Mouse (Mus musculus): Measurements from ENCODE around the gene Garem2. TPM values are rescaled to one million over a fixed set of nuclear protein-coding genes. Genes with fewer than 3 reads are reported as not detected.

Garem2 gene
- polyA plus RNA-seq, 1 experiment from 2014 or later, result 10.4 TPM

- Histone ChIP-seq H3K4me2 (no peak overlapping the region), H3K9me3 (no peaks in the 10 kb centered on the region), H3K4me3 (no peak overlapping the region), H3K27ac (no peak overlapping the region), H3K36me3 (replicated peaks) (peaks cover 63% of the 10 kb centered on the region), H3K27me3 (replicated peaks) (no peaks in the 10 kb centered on the region), H3K9ac (no peak overlapping the region), H3K4me1 (no peaks in the 10 kb centered on the region)
- 97% methylated on average over 2 of the region's 2 CpGs for WGBS
- no peak for ATAC-seq (replicated peaks)
These were observed 27.2 kb downstream of the Garem2 start for GRCm38 (mm10) chr5:30132173-30132572.

- no peak overlapping the region for H3K4me2 ChIP-seq
- H3K4me1 ChIP-seq, result no peaks in the 10 kb centered on the region
- WGBS, result 92% methylated on average over 11 of the region's 11 CpGs
- no peak for ATAC-seq (replicated peaks)
- H3K27ac ChIP-seq, result no peak overlapping the region
- H3K27me3 ChIP-seq (replicated peaks), result no peaks in the 10 kb centered on the region
- H3K36me3 ChIP-seq (replicated peaks), result peaks cover 53% of the 10 kb centered on the region
- no peaks in the 10 kb centered on the region for H3K9me3 ChIP-seq
- H3K9ac ChIP-seq, result no peak overlapping the region
- H3K4me3 ChIP-seq, result no peak overlapping the region
These were observed 30.8 kb downstream of the Garem2 start for GRCm38 (mm10) chr5:30135711-30136231.

- Histone ChIP-seq H3K9ac (no peak overlapping the region), H3K27me3 (replicated peaks) (no peaks in the 10 kb centered on the region), H3K36me3 (replicated peaks) (peaks cover 48% of the 10 kb centered on the region), H3K4me3 (no peak overlapping the region), H3K4me1 (no peaks in the 10 kb centered on the region), H3K27ac (no peak overlapping the region), H3K4me2 (no peak overlapping the region), H3K9me3 (no peaks in the 10 kb centered on the region)
- WGBS, result 94% methylated on average over 9 of the region's 9 CpGs
- no peak for ATAC-seq (replicated peaks)
These were observed 32.3 kb downstream of the Garem2 start for GRCm38 (mm10) chr5:30137271-30137670.

GRCm38 (mm10) chr5:30138193-30138592 is 33.2 kb downstream of the Garem2 start:
- H3K27ac ChIP-seq, result no peak overlapping the region
- no peaks in the 10 kb centered on the region for H3K4me1 ChIP-seq
- no peak for ATAC-seq (replicated peaks)
- no peak overlapping the region for H3K9ac ChIP-seq
- H3K27me3 ChIP-seq (replicated peaks), result no peaks in the 10 kb centered on the region
- 93% methylated on average over 4 of the region's 4 CpGs for WGBS
- no peak overlapping the region for H3K4me3 ChIP-seq
- no peak overlapping the region for H3K4me2 ChIP-seq
- H3K9me3 ChIP-seq, result no peaks in the 10 kb centered on the region
- peaks cover 52% of the 10 kb centered on the region for H3K36me3 ChIP-seq (replicated peaks)

GRCm38 (mm10) chr5:30146526-30146925 is 41.6 kb downstream of the Garem2 start:
- whole genome bisulfite sequencing, result 92% methylated on average over 6 of the region's 6 CpGs
- ATAC-seq (replicated peaks), result no peak
- H3K4me1 ChIP-seq, result no peaks in the 10 kb centered on the region
- no peak overlapping the region for H3K4me3 ChIP-seq
- no peak overlapping the region for H3K9ac ChIP-seq
- no peaks in the 10 kb centered on the region for H3K9me3 ChIP-seq
- H3K4me2 ChIP-seq, result no peak overlapping the region
- peaks cover 39% of the 10 kb centered on the region for H3K36me3 ChIP-seq (replicated peaks)
- H3K27ac ChIP-seq, result no peak overlapping the region
- no peaks in the 10 kb centered on the region for H3K27me3 ChIP-seq (replicated peaks)

GRCm38 (mm10) chr5:30148133-30148920 is 43.4 kb downstream of the Garem2 start:
- no peak overlapping the region for H3K4me2 ChIP-seq
- no peak for ATAC-seq (replicated peaks)
- no peaks in the 10 kb centered on the region for H3K27me3 ChIP-seq (replicated peaks)
- 87% methylated on average over 5 of the region's 5 CpGs for WGBS
- peaks cover 2% of the 10 kb centered on the region for H3K4me1 ChIP-seq
- no peaks in the 10 kb centered on the region for H3K9me3 ChIP-seq
- no peak overlapping the region for H3K9ac ChIP-seq
- H3K36me3 ChIP-seq (replicated peaks), result peaks cover 27% of the 10 kb centered on the region
- no peak overlapping the region for H3K27ac ChIP-seq
- H3K4me3 ChIP-seq, result no peak overlapping the region

- Histone ChIP-seq H3K36me3 (replicated peaks) (no peaks in the 10 kb centered on the region), H3K4me2 (no peak overlapping the region), H3K27ac (no peak overlapping the region), H3K4me1 (peaks cover 23% of the 10 kb centered on the region), H3K4me3 (no peak overlapping the region), H3K9me3 (no peaks in the 10 kb centered on the region), H3K9ac (no peak overlapping the region), H3K27me3 (replicated peaks) (no peaks in the 10 kb centered on the region)
- 76% methylated on average over 4 of the region's 4 CpGs for WGBS
- no peak for ATAC-seq (replicated peaks)
These were observed 47.0 kb downstream of the Garem2 start for GRCm38 (mm10) chr5:30152007-30152406.

- Histone ChIP-seq H3K4me2 (no peak overlapping the region), H3K4me3 (no peak overlapping the region), H3K27me3 (replicated peaks) (no peaks in the 10 kb centered on the region), H3K36me3 (replicated peaks) (no peaks in the 10 kb centered on the region), H3K9me3 (no peaks in the 10 kb centered on the region), H3K4me1 (peaks cover 23% of the 10 kb centered on the region), H3K9ac (no peak overlapping the region), H3K27ac (no peak overlapping the region)
- no peak for ATAC-seq (replicated peaks)
- WGBS, result 90% methylated on average over 1 of the region's 1 CpGs
These were observed 47.5 kb downstream of the Garem2 start for GRCm38 (mm10) chr5:30152413-30152812.

GRCm38 (mm10) chr5:30153222-30153621 is 48.3 kb downstream of the Garem2 start:
- Histone ChIP-seq H3K9ac (no peak overlapping the region), H3K4me1 (peaks cover 23% of the 10 kb centered on the region), H3K27ac (no peak overlapping the region), H3K27me3 (replicated peaks) (no peaks in the 10 kb centered on the region), H3K36me3 (replicated peaks) (no peaks in the 10 kb centered on the region), H3K4me2 (no peak overlapping the region; the same call in 1 of the 2 replicates), H3K4me3 (no peak overlapping the region), H3K9me3 (no peaks in the 10 kb centered on the region)
- no peak for ATAC-seq (replicated peaks)
- WGBS, result 83% methylated on average over 2 of the region's 2 CpGs

- no peak overlapping the region for H3K27ac ChIP-seq
- H3K9me3 ChIP-seq, result no peaks in the 10 kb centered on the region
- H3K36me3 ChIP-seq (replicated peaks), result no peaks in the 10 kb centered on the region
- 20% methylated on average over 4 of the region's 4 CpGs for WGBS
- H3K27me3 ChIP-seq (replicated peaks), result no peaks in the 10 kb centered on the region
- peak overlapping the region; percentile 85 for H3K9ac ChIP-seq
- H3K4me1 ChIP-seq, result peaks cover 23% of the 10 kb centered on the region
- peak overlapping the region; percentile 93 for H3K4me3 ChIP-seq
- peak overlapping the region; percentile 80 for H3K4me2 ChIP-seq
- ATAC-seq (replicated peaks), result no peak
These were observed 49.1 kb downstream of the Garem2 start for GRCm38 (mm10) chr5:30154013-30154412.

GRCm38 (mm10) chr5:30154474-30155394 is 49.8 kb downstream of the Garem2 start, which contains the start of the genes Hadha and Hadhb:
Hadha (minus strand) TSS chr5:30155162.
Hadhb (plus strand) TSS chr5:30155248.
- Histone ChIP-seq H3K4me3 (peak within 1 kb of the TSS; percentile 93), H3K9ac (peak within 1 kb of the TSS; percentile 85), H3K4me1 (peaks cover 23% of the 10 kb centered on the region), H3K36me3 (replicated peaks) (no peaks in the 10 kb centered on the region), H3K4me2 (peak within 1 kb of the TSS; percentile 80), H3K9me3 (no peaks in the 10 kb centered on the region), H3K27ac (peak within 1 kb of the TSS; percentile 91), H3K27me3 (replicated peaks) (no peaks in the 10 kb centered on the region)
- WGBS, result under 1% methylated on average over 53 of the region's 53 CpGs
- ATAC-seq (replicated peaks), result peak; percentile 93

GRCm38 (mm10) chr5:30155395-30155792 is 50.4 kb downstream of the Garem2 start:
- no peaks in the 10 kb centered on the region for H3K9me3 ChIP-seq
- peak overlapping the region; percentile 93 for H3K4me3 ChIP-seq
- H3K4me2 ChIP-seq, result peak overlapping the region; percentile 80
- 0% methylated on average over 31 of the region's 31 CpGs for WGBS
- no peaks in the 10 kb centered on the region for H3K27me3 ChIP-seq (replicated peaks)
- ATAC-seq (replicated peaks), result peak; percentile 82
- H3K36me3 ChIP-seq (replicated peaks), result no peaks in the 10 kb centered on the region
- H3K9ac ChIP-seq, result peak overlapping the region; percentile 85
- H3K4me1 ChIP-seq, result peaks cover 23% of the 10 kb centered on the region
- peak overlapping the region; percentile 91 for H3K27ac ChIP-seq
